Mouse (Mus musculus): Measurements from ENCODE around the gene Fcho1.
"Not testable (repeated sequence)": the region's sequence is repeated elsewhere in the genome, so short reads cannot be mapped to it uniquely, and the experiment has no call there.

- not testable (repeated sequence) for TF ChIP-seq GATA1 (IDR thresholded peaks at IDR 0.05; ENCODE audit: borderline replicate concordance, low read length); FLI1 (IDR thresholded peaks at IDR 0.05; ENCODE audit: low read length)
Measured at GRCm38 (mm10) chr8:71747082-71747481, 21.6 kb upstream of the Fcho1 start.

Measured in megakaryocyte, embryonic 14.5 days (primary cell).